Mouse (Mus musculus) liver, embryonic 14.5 days (tissue): ENCODE results near the gene Pik3c2g.

ENCODE experiments used
- CTCF ChIP-seq: IDR thresholded peaks from 2 replicates; pipeline ENCODE4 v1.5.1; 2016; ENCODE audit warnings: antibody characterized with exemption, low read depth, control low read depth
- EP300 ChIP-seq: IDR thresholded peaks from 2 replicates; pipeline ENCODE4 v1.6.1; 2016; ENCODE audit warnings: antibody characterized with exemption, low read depth

GRCm38 (mm10) chr6:139821916-139822315 lies 234.9 kb downstream of the Pik3c2g start:
- TF ChIP-seq CTCF = no peak
- TF ChIP-seq EP300 = no peak
